Mouse (Mus musculus) G1E (cell line): ENCODE data around the gene Fgf16. TPM values are rescaled to one million over a fixed set of nuclear protein-coding genes. Genes with fewer than 3 reads are reported as not detected.

Source experiments
- ATAC-seq: 2 replicates; pipeline ENCODE4 v1.8.0; 2016; ENCODE audit warnings: mild to moderate bottlenecking; ENCODE audit not compliant: insufficient number of reproducible peaks, poor library complexity, low FRiP score, severe bottlenecking; ENCODE audit errors: extremely low read depth
- DNase-seq: peaks from one replicate; pipeline ENCODE4 v3.0.0; 2012; ENCODE audit warnings: low spot score
- H3K27me3 ChIP-seq: 2 replicates; pipeline ENCODE4 v1.6.1; 2012; ENCODE audit warnings: mild to moderate bottlenecking, low read length, inconsistent platforms; ENCODE audit not compliant: insufficient read depth
- H3K36me3 ChIP-seq: replicated peaks from 2 replicates; pipeline ENCODE3; 2012; ENCODE audit warnings: mild to moderate bottlenecking, inconsistent platforms
- H3K4me1 ChIP-seq: 2 replicates; pipeline ENCODE4 v1.6.1; 2012; ENCODE audit warnings: low read depth, low read length, inconsistent platforms, mixed read lengths; ENCODE audit not compliant: insufficient read depth
- H3K4me3 ChIP-seq: 2 replicates; pipeline ENCODE4 v1.5.1; 2012; ENCODE audit warnings: low read depth, mild to moderate bottlenecking, inconsistent platforms, low read length, moderate library complexity, mixed read lengths
- H3K9me3 ChIP-seq: replicated peaks from 2 replicates; pipeline ENCODE4 v1.6.1; 2012; ENCODE audit warnings: inconsistent platforms
- CTCF ChIP-seq: IDR thresholded peaks from 2 replicates; pipeline ENCODE4 v1.5.1; 2012; ENCODE audit warnings: low read depth, low read length, inconsistent platforms, mixed read lengths
- GATA1 ChIP-seq: IDR thresholded peaks from 2 replicates; pipeline ENCODE4 v1.6.1; 2012; ENCODE audit warnings: borderline replicate concordance, low read length, inconsistent platforms, mixed read lengths
- GATA2 ChIP-seq: IDR thresholded peaks from 2 replicates; pipeline ENCODE4 v1.6.1; 2012; ENCODE audit warnings: low read depth, low read length, inconsistent platforms, borderline replicate concordance
- POLR2AphosphoS5 ChIP-seq: IDR thresholded peaks from 2 replicates; pipeline ENCODE4 v1.6.1; 2012; ENCODE audit warnings: low read depth, low read length, inconsistent platforms; ENCODE audit not compliant: insufficient replicate concordance
- TAL1 ChIP-seq: conservative IDR thresholded peaks from 2 replicates; pipeline ENCODE4 v1.6.1; 2012; ENCODE audit warnings: low read depth, low read length, inconsistent platforms, mixed read lengths
- polyA plus RNA-seq: library from polyadenylated mRNA; stranded (reverse); fragments of >175 nt; gene quantifications from 2 replicates; pipeline ENCODE4 v1.2.3, GENCODE M21; 2012
- total RNA-seq, 2 experiments: library from RNA; stranded (forward) in 1 of 2; stranded (reverse) in 1 of 2; fragments of 200-1000 nt in 1 of 2; fragments of >200 nt in 1 of 2; fragmentation: Nextera tagmentation in 1 of 2; gene quantifications; 2 replicates each; pipeline ENCODE4 v1.2.3; 2014 to 2017

Gene Fgf16
- total RNA-seq (2014; fragmentation: Nextera tagmentation): not detected in 2 replicates
- not detected in 2 replicates for total RNA-seq (2017)
- not detected in 2 replicates for polyA plus RNA-seq

- Histone ChIP-seq H3K9me3 (no peaks in the 10 kb centered on the region), H3K4me1 (no peaks in the 10 kb centered on the region), H3K27me3 (peaks cover 6% of the 10 kb centered on the region; the same call in 1 of the 2 replicates), H3K36me3 (no peaks in the 10 kb centered on the region), H3K4me3 (no peak within 1 kb of the TSS)
- ATAC-seq: no peak
- TF ChIP-seq GATA2 (no peak), CTCF (no peak), TAL1 (no peak), POLR2AphosphoS5 (no peak), GATA1 (no peak)
- no peak for DNase-seq
Observed at GRCm38 (mm10) chrX:105764162-105765004, at the start of gene Fgf16. TSS of gene Fgf16 (plus strand) at chrX:105764279.

DNA sequence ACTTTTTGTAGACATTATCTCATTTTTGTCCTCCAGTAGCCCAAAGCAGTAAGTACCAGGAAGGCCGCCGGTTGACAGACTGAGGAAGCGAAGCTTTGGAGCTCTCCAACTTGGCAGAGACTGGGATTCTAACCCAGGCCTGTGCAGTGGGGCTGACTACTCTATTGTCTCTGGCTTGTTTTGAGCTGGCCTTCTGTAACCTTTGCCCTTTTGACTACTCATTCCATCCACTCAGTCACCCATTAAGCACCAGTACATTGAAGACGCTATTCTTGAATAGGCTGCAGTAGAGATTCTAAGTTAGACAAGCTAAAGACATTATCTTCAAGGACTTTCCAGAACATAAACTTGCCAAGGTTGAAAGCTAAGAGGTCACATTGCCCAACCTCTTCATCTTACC is 49.3 kb upstream of the Fgf16 start:
- Histone ChIP-seq H3K36me3 (no peaks in the 10 kb centered on the region), H3K27me3 (no peaks in the 10 kb centered on the region), H3K4me3 (no peak overlapping the region), H3K4me1 (no peaks in the 10 kb centered on the region), H3K9me3 (no peaks in the 10 kb centered on the region)
- no peak for TF ChIP-seq TAL1
- TF ChIP-seq CTCF: no peak
- no peak for TF ChIP-seq GATA1
- no peak for TF ChIP-seq POLR2AphosphoS5
- TF ChIP-seq GATA2: no peak
- DNase-seq (no peak), ATAC-seq (no peak)

DNA sequence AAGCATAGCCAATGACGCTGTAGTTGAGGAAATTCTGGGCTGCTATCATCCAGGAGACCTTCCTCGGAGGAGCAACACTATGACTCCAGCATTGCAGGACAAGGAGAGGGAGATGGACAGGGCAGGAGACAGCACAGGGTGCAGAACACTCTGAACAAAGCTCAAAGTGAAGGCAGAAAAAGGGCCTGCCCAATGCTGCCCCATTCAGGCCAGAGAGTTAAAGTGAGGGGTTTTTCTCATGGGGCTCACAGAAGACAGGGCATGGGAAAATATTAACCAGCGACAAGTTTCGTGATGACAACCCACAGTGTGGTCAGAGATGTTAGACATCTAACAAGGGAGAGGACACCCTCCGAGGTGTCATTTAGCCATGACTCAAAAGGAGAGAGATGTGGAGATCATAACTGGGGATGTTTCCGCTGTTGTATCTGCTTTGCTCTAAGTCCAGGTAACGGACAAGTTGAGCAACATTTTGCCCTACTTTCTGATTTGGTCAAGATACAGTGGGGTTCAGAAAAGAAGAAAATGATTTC is 48.2 kb upstream of the Fgf16 start:
- H3K27me3 ChIP-seq: no peaks in the 10 kb centered on the region
- H3K4me1 ChIP-seq: no peaks in the 10 kb centered on the region
- no peak for ATAC-seq
- H3K4me3 ChIP-seq: no peak overlapping the region
- TF ChIP-seq TAL1: no peak
- TF ChIP-seq GATA1: no peak
- no peak for TF ChIP-seq GATA2
- no peak for TF ChIP-seq POLR2AphosphoS5
- no peak for TF ChIP-seq CTCF
- no peak for DNase-seq
- no peaks in the 10 kb centered on the region for H3K36me3 ChIP-seq
- no peaks in the 10 kb centered on the region for H3K9me3 ChIP-seq

GRCm38 (mm10) chrX:105718388-105718787 is 45.7 kb upstream of the Fgf16 start:
- ATAC-seq: no peak
- TF ChIP-seq CTCF: no peak
- no peak for TF ChIP-seq GATA1
- TF ChIP-seq GATA2: no peak
- TF ChIP-seq POLR2AphosphoS5: no peak
- TF ChIP-seq TAL1: no peak
- H3K36me3 ChIP-seq: no peaks in the 10 kb centered on the region
- no peaks in the 10 kb centered on the region for H3K9me3 ChIP-seq
- H3K4me3 ChIP-seq: no peak overlapping the region
- no peak for DNase-seq
- no peaks in the 10 kb centered on the region for H3K27me3 ChIP-seq
- no peaks in the 10 kb centered on the region for H3K4me1 ChIP-seq

DNA sequence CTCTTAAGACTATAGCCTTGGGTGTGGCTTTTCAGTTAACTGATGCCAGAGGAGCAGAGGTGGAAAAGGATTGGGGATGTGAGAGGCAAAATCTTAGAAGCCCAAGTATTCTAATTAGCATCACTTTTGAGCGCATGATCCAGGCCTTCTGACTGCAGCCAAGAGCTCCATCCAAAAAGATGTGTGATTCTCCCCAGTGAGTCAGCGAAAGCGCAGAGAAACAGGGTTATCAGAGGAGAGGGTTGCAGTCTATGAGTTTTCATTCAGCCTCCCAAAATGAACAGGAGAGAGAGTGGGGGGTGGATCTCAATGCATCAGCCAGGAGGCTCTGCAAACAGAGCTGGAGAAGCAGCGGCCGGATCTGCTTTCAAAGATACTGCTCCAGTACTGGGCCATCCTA is 45.1 kb upstream of the Fgf16 start:
- Histone ChIP-seq H3K36me3 (no peaks in the 10 kb centered on the region), H3K4me1 (no peaks in the 10 kb centered on the region), H3K4me3 (no peak overlapping the region), H3K9me3 (no peaks in the 10 kb centered on the region), H3K27me3 (no peaks in the 10 kb centered on the region)
- no peak for TF ChIP-seq GATA2
- no peak for TF ChIP-seq CTCF
- no peak for TF ChIP-seq GATA1
- no peak for TF ChIP-seq TAL1
- no peak for TF ChIP-seq POLR2AphosphoS5
- ATAC-seq: no peak
- no peak for DNase-seq

DNA sequence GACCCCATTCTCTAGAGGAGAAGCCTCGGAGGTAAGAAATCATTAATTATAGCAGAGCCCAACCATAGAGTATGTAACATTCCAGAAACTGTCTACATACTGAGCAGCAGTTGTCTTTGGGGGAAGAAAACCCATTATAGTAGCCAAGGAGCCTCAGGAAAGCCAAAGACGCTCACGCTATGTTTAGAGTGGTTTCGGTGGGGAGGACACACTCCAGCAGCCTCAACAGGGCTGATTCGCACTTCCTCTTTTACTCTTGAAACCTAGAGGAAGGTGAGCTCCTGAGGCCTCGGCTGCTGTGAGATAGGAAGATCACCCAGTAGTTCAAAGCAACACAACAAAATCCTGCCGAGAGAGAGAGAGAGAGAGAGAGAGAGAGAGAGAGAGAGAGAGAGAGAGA is 39.9 kb upstream of the Fgf16 start:
- no peak for ATAC-seq
- no peak for DNase-seq
- Histone ChIP-seq H3K4me1 (no peaks in the 10 kb centered on the region), H3K4me3 (no peak overlapping the region), H3K27me3 (no peaks in the 10 kb centered on the region), H3K36me3 (no peaks in the 10 kb centered on the region), H3K9me3 (no peaks in the 10 kb centered on the region)
- no peak for TF ChIP-seq CTCF
- TF ChIP-seq TAL1: no peak
- no peak for TF ChIP-seq GATA2
- no peak for TF ChIP-seq GATA1
- no peak for TF ChIP-seq POLR2AphosphoS5
